Mouse (Mus musculus): ENCODE results near the gene Rbpms2. TPM values are rescaled to one million over a fixed set of nuclear protein-coding genes. Genes with fewer than 3 reads are reported as not detected.
A peak's percentile ranks its signal among the peaks of the same experiment; 100 is the strongest.

The Rbpms2 gene
- polyA plus RNA-seq, 1 experiment: 32.1 TPM

DNA sequence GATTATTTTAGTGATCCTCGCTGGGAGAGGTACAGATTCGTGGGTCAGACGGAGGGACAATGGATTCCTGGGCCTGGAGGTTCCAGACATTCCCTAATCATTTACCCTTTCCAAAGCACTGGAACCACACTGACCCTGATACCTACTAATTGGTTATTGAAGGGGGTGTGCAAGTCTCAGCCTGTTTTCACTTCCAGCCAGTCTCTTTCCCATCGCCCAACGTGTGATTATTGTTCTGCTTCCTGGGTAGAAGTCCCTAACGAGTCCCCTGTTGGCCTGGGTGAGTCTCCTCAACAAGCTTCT lies 42.2 kb upstream of the Rbpms2 start:
- Histone ChIP-seq H3K4me2 (ENCODE audit: low read depth) (peak overlapping the region; percentile 84), H3K4me3 (peak overlapping the region; percentile 65), H3ac (ENCODE audit: control insufficient read depth, insufficient read length) (peak overlapping the region; percentile 46), H3K36me3 (ENCODE audit: control insufficient read depth, insufficient read depth) (peaks cover 10% of the 10 kb centered on the region), H3K79me2 (ENCODE audit: control insufficient read depth, insufficient read depth) (peaks cover 9% of the 10 kb centered on the region), H3K27me3 (ENCODE audit: control insufficient read depth, insufficient read depth, insufficient read length) (no peaks in the 10 kb centered on the region)
- TF ChIP-seq POLR2AphosphoS2 (IDR thresholded peaks at IDR 0.05; ENCODE audit: insufficient read length, low read depth): no peak
- no peak for TF ChIP-seq TCF3 (IDR thresholded peaks at IDR 0.05; ENCODE audit: insufficient read length, low read depth)
- no peak for TF ChIP-seq SRF (IDR thresholded peaks at IDR 0.05; ENCODE audit: control insufficient read depth, insufficient read length, low read depth)
- no peak for TF ChIP-seq E2F4 (IDR thresholded peaks at IDR 0.05; ENCODE audit: insufficient read depth)
- TF ChIP-seq MAX (IDR thresholded peaks at IDR 0.05; ENCODE audit: low read depth): no peak
- TF ChIP-seq REST (IDR thresholded peaks at IDR 0.05; ENCODE audit: insufficient read depth, insufficient read length): no peak
- TF ChIP-seq CEBPB (IDR thresholded peaks at IDR 0.05; ENCODE audit: insufficient read depth, poor library complexity, severe bottlenecking): no peak
- TF ChIP-seq TCF12 (IDR thresholded peaks at IDR 0.05; ENCODE audit: insufficient read depth, poor library complexity, severe bottlenecking): no peak
- no peak for TF ChIP-seq POLR2A (IDR thresholded peaks at IDR 0.05; ENCODE audit: insufficient read length, low read depth)

DNA sequence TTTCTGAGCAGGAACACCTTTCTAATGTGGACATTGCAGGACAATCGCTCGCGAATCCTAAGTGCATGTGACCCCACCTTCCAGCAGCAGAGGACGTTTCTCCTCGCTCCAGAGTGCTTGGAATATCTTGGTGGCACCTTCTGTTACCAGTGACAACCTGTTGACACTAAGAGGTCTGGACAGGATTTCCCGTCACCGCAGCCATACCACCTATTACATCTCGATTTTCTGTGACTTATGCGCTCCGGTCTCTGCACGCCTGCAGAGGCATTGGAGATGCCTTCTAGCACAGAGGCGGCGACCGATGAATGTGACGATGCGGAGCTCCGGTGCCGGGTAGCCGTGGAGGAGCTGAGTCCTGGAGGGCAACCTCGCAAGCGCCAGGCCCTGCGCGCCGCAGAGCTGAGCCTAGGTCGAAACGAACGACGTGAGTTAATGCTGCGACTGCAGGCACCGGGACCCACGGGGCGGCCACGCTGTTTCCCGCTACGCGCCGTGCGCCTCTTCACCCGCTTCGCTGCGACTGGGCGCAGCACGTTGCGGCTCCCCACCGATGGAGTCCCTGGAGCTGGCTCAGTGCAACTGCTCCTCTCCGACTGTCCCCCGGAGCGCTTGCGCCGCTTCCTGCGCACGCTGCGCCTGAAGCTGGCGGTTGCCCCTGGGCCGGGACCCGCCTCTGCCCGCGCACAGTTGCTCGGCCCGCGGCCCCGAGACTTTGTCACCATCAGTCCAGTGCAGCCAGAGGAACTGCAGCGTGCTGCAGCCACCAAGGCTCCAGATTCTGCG lies 41.7 kb upstream of the Rbpms2 start:
- peaks cover 9% of the 10 kb centered on the region for H3K79me2 ChIP-seq (ENCODE audit: control insufficient read depth, insufficient read depth)
- H3ac ChIP-seq (ENCODE audit: control insufficient read depth, insufficient read length): peak overlapping the region; percentile 46
- H3K4me2 ChIP-seq (ENCODE audit: low read depth): peak overlapping the region; percentile 84
- TF ChIP-seq CEBPB (IDR thresholded peaks at IDR 0.05; ENCODE audit: insufficient read depth, poor library complexity, severe bottlenecking) (no peak), POLR2A (IDR thresholded peaks at IDR 0.05; ENCODE audit: insufficient read length, low read depth) (peak; percentile 40)
- no peaks in the 10 kb centered on the region for H3K27me3 ChIP-seq (ENCODE audit: control insufficient read depth, insufficient read depth, insufficient read length)
- H3K4me3 ChIP-seq: peak overlapping the region; percentile 65
- H3K36me3 ChIP-seq (ENCODE audit: control insufficient read depth, insufficient read depth): peaks cover 10% of the 10 kb centered on the region

DNA sequence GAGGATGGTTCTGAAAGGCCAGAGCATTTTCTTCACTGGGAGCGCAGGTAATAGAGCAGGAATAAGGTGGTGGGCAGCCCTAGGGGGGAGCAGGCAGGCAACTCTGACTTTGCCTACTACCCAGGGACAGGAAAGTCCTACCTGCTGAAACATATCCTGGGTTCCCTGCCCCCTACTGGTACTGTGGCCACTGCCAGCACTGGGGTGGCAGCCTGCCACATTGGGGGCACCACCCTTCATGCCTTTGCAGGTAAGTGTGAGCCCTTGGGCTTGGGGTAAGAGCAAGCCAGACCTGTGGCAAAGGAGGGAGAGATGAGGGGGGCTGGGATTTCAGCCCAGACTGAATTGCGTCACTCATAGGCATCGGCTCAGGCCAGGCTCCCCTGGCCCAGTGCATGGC lies 40.4 kb upstream of the Rbpms2 start:
- peak overlapping the region; percentile 65 for H3K4me3 ChIP-seq

DNA sequence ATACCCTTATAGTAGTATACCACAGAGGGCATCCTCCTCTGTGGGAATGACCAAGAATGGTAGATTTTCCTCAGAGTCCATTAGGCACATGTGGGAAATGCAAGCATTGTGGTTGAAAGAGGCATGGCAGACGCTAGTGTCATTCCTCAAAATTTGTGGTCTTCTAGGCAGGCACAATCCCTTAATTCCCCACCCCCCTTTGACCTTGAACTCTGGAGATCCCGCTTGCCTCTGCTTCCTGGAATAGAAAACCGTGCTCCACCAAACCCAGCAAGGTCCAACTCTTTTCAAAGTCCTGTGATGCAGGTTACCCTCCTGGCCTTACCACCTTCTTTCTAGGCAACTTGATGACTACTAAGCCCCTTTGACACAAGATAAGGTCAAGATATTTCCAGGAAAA lies 36.7 kb upstream of the Rbpms2 start:
- H3K4me2 ChIP-seq (ENCODE audit: low read depth): no peak overlapping the region

More for the DNA sequence above, 40.4 kb upstream of the Rbpms2 start:
- Histone ChIP-seq H3K36me3 (ENCODE audit: control insufficient read depth, insufficient read depth) (peaks cover 10% of the 10 kb centered on the region), H3K79me2 (ENCODE audit: control insufficient read depth, insufficient read depth) (peaks cover 9% of the 10 kb centered on the region), H3K4me2 (ENCODE audit: low read depth) (peak overlapping the region; percentile 84), H3ac (ENCODE audit: control insufficient read depth, insufficient read length) (no peak overlapping the region), H3K27me3 (ENCODE audit: control insufficient read depth, insufficient read depth, insufficient read length) (no peaks in the 10 kb centered on the region)
- no peak for TF ChIP-seq SRF (IDR thresholded peaks at IDR 0.05; ENCODE audit: control insufficient read depth, insufficient read length, low read depth)
- TF ChIP-seq POLR2A (IDR thresholded peaks at IDR 0.05; ENCODE audit: insufficient read length, low read depth): no peak
- no peak for TF ChIP-seq MYOG (IDR thresholded peaks at IDR 0.05; ENCODE audit: control insufficient read depth in 1 of 3, insufficient read depth in 1 of 3, insufficient read length in 2 of 3, low read depth in 2 of 3)
- no peak for TF ChIP-seq MYOD1 (IDR thresholded peaks at IDR 0.05; ENCODE audit: control insufficient read depth in 1 of 3, insufficient read length in 2 of 3, low read depth in 2 of 3)
- TF ChIP-seq CEBPB (IDR thresholded peaks at IDR 0.05; ENCODE audit: insufficient read depth, poor library complexity, severe bottlenecking): no peak
- TF ChIP-seq USF1 (IDR thresholded peaks at IDR 0.05; ENCODE audit: low read depth): no peak
- no peak for TF ChIP-seq E2F4 (IDR thresholded peaks at IDR 0.05; ENCODE audit: insufficient read depth)
- no peak for TF ChIP-seq REST (IDR thresholded peaks at IDR 0.05; ENCODE audit: insufficient read depth, insufficient read length)
- no peak for TF ChIP-seq POLR2AphosphoS2 (IDR thresholded peaks at IDR 0.05; ENCODE audit: insufficient read length, low read depth)
- TF ChIP-seq MAX (IDR thresholded peaks at IDR 0.05; ENCODE audit: low read depth): no peak
- TF ChIP-seq TCF12 (IDR thresholded peaks at IDR 0.05; ENCODE audit: insufficient read depth, poor library complexity, severe bottlenecking): no peak

DNA sequence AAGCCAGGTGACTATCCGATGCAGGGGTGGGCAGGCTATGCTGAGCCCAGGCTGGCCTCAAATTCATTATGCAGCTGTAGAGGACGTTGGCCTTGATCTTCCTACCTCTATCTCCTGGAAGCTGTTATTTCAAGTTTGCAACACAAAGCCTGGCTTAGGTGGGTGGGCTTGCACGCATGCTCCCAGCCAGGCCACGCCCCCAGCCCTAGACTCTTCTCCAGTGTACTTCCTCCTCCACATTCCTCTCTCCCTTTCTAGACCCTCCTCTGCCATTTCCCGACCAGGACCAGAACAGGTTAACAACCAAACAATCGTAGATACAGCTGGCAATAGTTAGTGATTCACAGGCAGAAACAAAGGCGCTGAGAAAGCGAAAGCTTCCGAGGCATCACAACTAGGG lies 35.9 kb upstream of the Rbpms2 start:
- TF ChIP-seq E2F4 (IDR thresholded peaks at IDR 0.05; ENCODE audit: insufficient read depth) (no peak), CEBPB (IDR thresholded peaks at IDR 0.05; ENCODE audit: insufficient read depth, poor library complexity, severe bottlenecking) (no peak), MYOG (IDR thresholded peaks at IDR 0.05; ENCODE audit: control insufficient read depth in 1 of 3, insufficient read depth in 1 of 3, insufficient read length in 2 of 3, low read depth in 2 of 3) (no peak), USF1 (IDR thresholded peaks at IDR 0.05; ENCODE audit: low read depth) (no peak), TCF12 (IDR thresholded peaks at IDR 0.05; ENCODE audit: insufficient read depth, poor library complexity, severe bottlenecking) (no peak), MYOD1 (IDR thresholded peaks at IDR 0.05; ENCODE audit: control insufficient read depth in 1 of 3, insufficient read length in 2 of 3, low read depth in 2 of 3) (no peak), TCF3 (IDR thresholded peaks at IDR 0.05; ENCODE audit: insufficient read length, low read depth) (no peak)
- no peak overlapping the region for H3ac ChIP-seq (ENCODE audit: control insufficient read depth, insufficient read length)
- no peaks in the 10 kb centered on the region for H3K27me3 ChIP-seq (ENCODE audit: control insufficient read depth, insufficient read depth, insufficient read length)
- H3K79me2 ChIP-seq (ENCODE audit: control insufficient read depth, insufficient read depth): peaks cover 8% of the 10 kb centered on the region
- H3K4me2 ChIP-seq (ENCODE audit: low read depth): no peak overlapping the region
- peaks cover 10% of the 10 kb centered on the region for H3K36me3 ChIP-seq (ENCODE audit: control insufficient read depth, insufficient read depth)
- no peak overlapping the region for H3K4me3 ChIP-seq

More for the DNA sequence above, 36.7 kb upstream of the Rbpms2 start:
- TF ChIP-seq MYOG (IDR thresholded peaks at IDR 0.05; ENCODE audit: control insufficient read depth in 1 of 3, insufficient read depth in 1 of 3, insufficient read length in 2 of 3, low read depth in 2 of 3) (no peak), SRF (IDR thresholded peaks at IDR 0.05; ENCODE audit: control insufficient read depth, insufficient read length, low read depth) (no peak), TCF12 (IDR thresholded peaks at IDR 0.05; ENCODE audit: insufficient read depth, poor library complexity, severe bottlenecking) (no peak), MYOD1 (IDR thresholded peaks at IDR 0.05; ENCODE audit: control insufficient read depth in 1 of 3, insufficient read length in 2 of 3, low read depth in 2 of 3) (no peak), REST (IDR thresholded peaks at IDR 0.05; ENCODE audit: insufficient read depth, insufficient read length) (no peak), POLR2AphosphoS2 (IDR thresholded peaks at IDR 0.05; ENCODE audit: insufficient read length, low read depth) (no peak), USF1 (IDR thresholded peaks at IDR 0.05; ENCODE audit: low read depth) (no peak), CEBPB (IDR thresholded peaks at IDR 0.05; ENCODE audit: insufficient read depth, poor library complexity, severe bottlenecking) (no peak), POLR2A (IDR thresholded peaks at IDR 0.05; ENCODE audit: insufficient read length, low read depth) (no peak), MAX (IDR thresholded peaks at IDR 0.05; ENCODE audit: low read depth) (no peak)
- Histone ChIP-seq H3K79me2 (ENCODE audit: control insufficient read depth, insufficient read depth) (peaks cover 9% of the 10 kb centered on the region), H3K27me3 (ENCODE audit: control insufficient read depth, insufficient read depth, insufficient read length) (no peaks in the 10 kb centered on the region), H3K36me3 (ENCODE audit: control insufficient read depth, insufficient read depth) (peaks cover 10% of the 10 kb centered on the region), H3K4me3 (no peak overlapping the region), H3ac (ENCODE audit: control insufficient read depth, insufficient read length) (no peak overlapping the region)

Measured in myocyte (in vitro differentiated cells).